Mouse (Mus musculus) cortical plate, adult 2 months (tissue): Measurements from ENCODE around the gene Tcf3.

Experiments
- CTCF ChIP-seq: fragments of 200-500 bp; IDR thresholded peaks from 2 replicates; pipeline ENCODE4 v1.5.1; 2011; ENCODE audit warnings: mild to moderate bottlenecking, control low read depth, low read length; ENCODE audit not compliant: insufficient read depth; ENCODE audit errors: extremely low read depth
- POLR2A ChIP-seq: fragments of 200-500 bp; IDR thresholded peaks from 2 replicates; pipeline ENCODE4 v1.6.1; 2011; ENCODE audit warnings: mild to moderate bottlenecking, low read length, control low read depth; ENCODE audit not compliant: insufficient read depth; ENCODE audit errors: extremely low read depth

DNA sequence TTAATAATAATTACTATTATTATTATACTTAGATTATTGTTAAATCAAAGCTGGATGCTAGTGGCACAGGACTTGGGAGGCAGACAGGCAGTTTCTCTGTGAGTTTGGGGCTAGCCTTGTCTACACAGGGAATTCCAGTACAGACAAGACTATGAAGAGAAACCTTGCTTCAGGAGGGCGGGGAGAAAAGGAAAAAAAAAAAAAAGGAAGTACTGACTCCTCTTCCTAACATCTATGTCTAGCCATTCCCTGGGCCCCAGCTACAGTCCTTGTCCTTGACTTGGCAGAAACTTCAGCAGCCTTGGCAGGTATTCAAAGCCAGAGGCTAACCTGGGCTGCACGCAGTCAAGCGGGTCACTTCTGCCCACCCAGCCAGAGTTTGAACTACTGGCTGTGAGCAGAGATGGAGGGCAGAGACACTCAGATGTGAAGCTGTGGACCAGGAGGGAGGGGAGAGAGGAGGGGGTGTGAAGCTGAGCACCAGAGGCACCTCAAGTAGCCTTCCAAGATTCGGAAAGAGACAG, 44.2 kb downstream of the Tcf3 start:
- no peak for TF ChIP-seq CTCF
- no peak for TF ChIP-seq POLR2A
